Mouse (Mus musculus) heart, embryonic 15.5 days (tissue): ENCODE measurements around the gene Galk1. TPM values are rescaled to one million over a fixed set of nuclear protein-coding genes. Genes with fewer than 3 reads are reported as not detected.

Experiments
- ATAC-seq: fragments of 200-750 bp; cut with Nextera tagmentation; replicated peaks from 2 replicates; pipeline ENCODE4 v1.8.0; 2017; ENCODE audit warnings: low read depth, moderate TSS enrichment; ENCODE audit not compliant: insufficient number of reproducible peaks, insufficient read depth, low FRiP score
- H3K27ac ChIP-seq: fragments of 300-500 bp; sonication (generic); 2 replicates; pipeline ENCODE4 v1.5.1; 2015; ENCODE audit warnings: mild to moderate bottlenecking, inconsistent platforms
- H3K27me3 ChIP-seq: fragments of 300-500 bp; sonication (generic); 2 replicates; pipeline ENCODE4 v1.6.1; 2015; ENCODE audit warnings: inconsistent platforms
- H3K36me3 ChIP-seq: fragments of 300-500 bp; sonication (generic); 2 replicates; pipeline ENCODE4 v1.6.1; 2015; ENCODE audit warnings: mild to moderate bottlenecking, inconsistent platforms
- H3K4me1 ChIP-seq: fragments of 300-500 bp; sonication (generic); replicated peaks from 2 replicates; pipeline ENCODE4 v1.6.1; 2015; ENCODE audit warnings: inconsistent platforms
- H3K4me2 ChIP-seq: fragments of 300-500 bp; sonication (generic); 2 replicates; pipeline ENCODE4 v1.6.1; 2015; ENCODE audit warnings: inconsistent platforms, mild to moderate bottlenecking, moderate library complexity
- H3K4me3 ChIP-seq: fragments of 300-500 bp; sonication (generic); 2 replicates; pipeline ENCODE4 v1.5.1; 2015; ENCODE audit warnings: mild to moderate bottlenecking, inconsistent platforms
- H3K9ac ChIP-seq: fragments of 300-500 bp; sonication (generic); 2 replicates; pipeline ENCODE4 v1.6.1; 2015; ENCODE audit warnings: mild to moderate bottlenecking, inconsistent platforms
- H3K9me3 ChIP-seq: fragments of 300-500 bp; sonication (generic); replicated peaks from 2 replicates; pipeline ENCODE4 v1.6.1; 2016; ENCODE audit warnings: inconsistent platforms
- WGBS: fragments of 180-500 bp; shearing (Covaris S2); methylation state at CpG from one replicate; pipeline ENCODE4 v1.1.7; 2015; ENCODE audit warnings: mixed read lengths; 5-methylcytosine and 5-hydroxymethylcytosine counted together
- polyA plus RNA-seq: library from polyadenylated mRNA; unstranded; fragments of >200 nt; fragmentation: Nextera tagmentation; extraction: Ambion mirVana; gene quantifications from 2 replicates; pipeline ENCODE4 v1.2.1, GENCODE M21; 2015

The Galk1 gene
- polyA plus RNA-seq, 1 experiment from 2014 or later = 120 TPM

- Histone ChIP-seq H3K27ac (no peak overlapping the region), H3K9me3 (no peaks in the 10 kb centered on the region), H3K9ac (no peak overlapping the region), H3K36me3 (peaks cover 84% of the 10 kb centered on the region), H3K4me1 (peaks cover 4% of the 10 kb centered on the region; the same call in 1 of the 2 replicates), H3K4me2 (no peak overlapping the region), H3K4me3 (no peak overlapping the region), H3K27me3 (no peaks in the 10 kb centered on the region)
- ATAC-seq = no peak
- WGBS = 68% methylated on average over 2 of the region's 2 CpGs
These were observed 37.1 kb upstream of the Galk1 start for GRCm38 (mm10) chr11:116049610-116050009.

GRCm38 (mm10) chr11:116045173-116045572 lies 32.7 kb upstream of the Galk1 start:
- no peak overlapping the region for H3K4me3 ChIP-seq
- H3K27me3 ChIP-seq = no peaks in the 10 kb centered on the region
- H3K4me2 ChIP-seq = no peak overlapping the region
- H3K9ac ChIP-seq = no peak overlapping the region
- ATAC-seq = no peak
- 93% methylated on average over 6 of the region's 6 CpGs for WGBS
- H3K27ac ChIP-seq = no peak overlapping the region
- 0 out of 2 replicates have a peak, but pooled peaks cover 3% of the 10 kb centered on the region for H3K4me1 ChIP-seq
- H3K36me3 ChIP-seq = peaks cover 60% of the 10 kb centered on the region
- H3K9me3 ChIP-seq = no peaks in the 10 kb centered on the region

DNA sequence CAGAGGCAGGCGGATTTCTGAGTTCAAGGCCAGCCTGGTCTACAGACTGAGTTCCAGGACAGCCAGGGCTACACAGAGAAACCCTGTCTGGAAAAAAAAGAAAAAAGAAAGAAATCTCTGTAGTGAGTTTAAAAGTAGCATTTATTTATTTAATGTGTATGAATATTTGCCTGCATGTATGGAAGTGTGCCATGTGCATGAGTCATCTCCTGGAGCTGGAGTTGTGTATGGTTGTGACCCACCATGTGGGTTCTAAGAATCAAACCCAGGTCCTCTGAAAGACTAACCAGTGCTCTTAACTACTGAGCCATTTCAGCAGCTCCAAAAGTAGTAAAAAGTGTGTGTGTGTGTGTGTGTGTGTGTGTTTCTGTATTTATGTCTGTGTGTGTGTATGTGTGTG lies 30.8 kb upstream of the Galk1 start:
- 0 out of 2 replicates have a peak, but pooled peaks cover 3% of the 10 kb centered on the region for H3K4me1 ChIP-seq
- H3K36me3 ChIP-seq = peaks cover 49% of the 10 kb centered on the region
- ATAC-seq = no peak
- H3K9ac ChIP-seq = no peak overlapping the region
- H3K4me2 ChIP-seq = no peak overlapping the region
- no peaks in the 10 kb centered on the region for H3K9me3 ChIP-seq
- H3K27me3 ChIP-seq = no peaks in the 10 kb centered on the region
- H3K27ac ChIP-seq = no peak overlapping the region
- 93% methylated on average over 1 of the region's 1 CpGs for WGBS
- no peak overlapping the region for H3K4me3 ChIP-seq

- H3K4me2 ChIP-seq = no peak overlapping the region
- WGBS = 83% methylated on average over 5 of the region's 5 CpGs
- no peaks in the 10 kb centered on the region for H3K9me3 ChIP-seq
- ATAC-seq = no peak
- H3K27me3 ChIP-seq = no peaks in the 10 kb centered on the region
- H3K9ac ChIP-seq = no peak overlapping the region
- peaks cover 42% of the 10 kb centered on the region for H3K36me3 ChIP-seq
- H3K27ac ChIP-seq = no peak overlapping the region
- H3K4me1 ChIP-seq = 0 out of 2 replicates have a peak, but pooled peaks cover 3% of the 10 kb centered on the region
- H3K4me3 ChIP-seq = no peak overlapping the region
These were observed 30.0 kb upstream of the Galk1 start for GRCm38 (mm10) chr11:116042372-116043138.

- Histone ChIP-seq H3K4me3 (no peak overlapping the region), H3K36me3 (peaks cover 36% of the 10 kb centered on the region), H3K4me1 (0 out of 2 replicates have a peak, but pooled peaks cover 3% of the 10 kb centered on the region), H3K9ac (no peak overlapping the region), H3K27me3 (no peaks in the 10 kb centered on the region), H3K4me2 (no peak overlapping the region), H3K9me3 (no peaks in the 10 kb centered on the region), H3K27ac (no peak overlapping the region)
- ATAC-seq = no peak
- 99% methylated on average over 2 of the region's 2 CpGs for WGBS
These were observed 29.3 kb upstream of the Galk1 start for GRCm38 (mm10) chr11:116041833-116042232.

DNA sequence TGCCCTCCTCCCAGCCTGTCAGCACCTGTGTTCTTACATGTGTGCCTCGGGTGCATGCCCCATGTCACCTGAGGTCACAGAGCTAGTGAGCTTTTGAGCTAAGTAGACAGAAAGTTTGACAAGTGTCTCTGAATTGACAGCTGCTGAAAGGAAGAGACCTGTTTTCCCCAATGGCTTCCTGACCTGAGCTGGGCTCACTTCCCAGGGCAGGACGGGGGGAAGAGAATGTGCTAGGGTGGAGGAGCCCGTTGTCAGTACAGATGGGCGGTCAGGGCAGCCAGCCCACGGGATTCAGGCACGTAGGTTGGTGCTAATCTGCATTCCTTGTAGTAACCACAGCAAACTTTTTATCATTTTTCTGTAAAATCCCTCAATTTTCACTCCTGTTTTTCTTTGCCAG lies 28.1 kb upstream of the Galk1 start:
- Histone ChIP-seq H3K4me3 (no peak overlapping the region), H3K27ac (0 out of 2 replicates have a peak overlapping the region, but pooled peaks have one; percentile 11), H3K9ac (no peak overlapping the region), H3K9me3 (no peaks in the 10 kb centered on the region), H3K4me2 (no peak overlapping the region), H3K4me1 (0 out of 2 replicates have a peak, but pooled peaks cover 3% of the 10 kb centered on the region), H3K27me3 (no peaks in the 10 kb centered on the region), H3K36me3 (peaks cover 29% of the 10 kb centered on the region)
- no peak for ATAC-seq
- 50% methylated on average over 6 of the region's 6 CpGs for WGBS

DNA sequence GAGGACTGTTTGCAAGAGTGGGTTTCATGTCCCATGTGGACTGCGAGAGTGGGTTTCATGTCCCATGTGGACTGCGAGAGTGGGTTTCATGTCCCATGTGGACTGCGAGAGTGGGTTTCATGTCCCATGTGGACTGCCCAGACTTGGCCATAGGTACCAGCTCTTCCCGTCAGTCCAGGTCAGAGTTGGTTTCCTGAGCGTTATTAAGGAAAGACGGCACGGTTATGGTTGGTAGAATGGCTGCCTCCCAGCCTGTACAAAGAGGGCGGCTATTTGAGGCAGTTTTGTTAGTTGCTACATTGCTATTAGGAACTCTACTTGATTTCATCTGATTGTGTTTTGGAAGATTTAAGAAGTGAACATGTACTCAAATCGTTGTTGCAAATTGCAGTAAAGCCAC lies 25.3 kb upstream of the Galk1 start:
- H3K4me3 ChIP-seq = no peak overlapping the region
- H3K36me3 ChIP-seq = peaks cover 37% of the 10 kb centered on the region
- no peak overlapping the region for H3K27ac ChIP-seq
- H3K27me3 ChIP-seq = no peaks in the 10 kb centered on the region
- H3K4me1 ChIP-seq = peaks cover 9% of the 10 kb centered on the region; the same call in 1 of the 2 replicates
- no peak overlapping the region for H3K4me2 ChIP-seq
- H3K9ac ChIP-seq = no peak overlapping the region
- no peaks in the 10 kb centered on the region for H3K9me3 ChIP-seq
- ATAC-seq = no peak
- 92% methylated on average over 9 of the region's 9 CpGs for whole genome bisulfite sequencing

DNA sequence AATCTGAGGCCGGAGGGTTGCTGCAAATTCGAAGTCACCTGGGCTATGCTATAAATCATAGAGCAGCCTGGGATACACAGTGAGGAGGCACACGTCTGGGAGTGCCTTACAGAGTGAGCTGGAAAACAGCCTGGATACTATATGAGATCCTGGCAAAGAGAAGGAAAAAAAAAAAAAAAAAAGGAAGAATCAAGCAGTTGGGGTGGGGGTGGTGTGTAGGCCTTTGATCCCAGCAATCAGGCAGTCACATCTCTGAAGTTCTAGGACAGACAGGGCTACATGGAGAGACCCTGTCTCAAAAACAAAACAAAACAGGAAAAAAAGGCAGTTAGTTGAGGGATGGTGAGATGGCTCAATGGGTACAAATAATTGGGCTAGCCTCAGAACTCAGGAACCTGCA lies 24.2 kb upstream of the Galk1 start:
- Histone ChIP-seq H3K4me3 (no peak overlapping the region), H3K4me2 (no peak overlapping the region), H3K27me3 (no peaks in the 10 kb centered on the region), H3K27ac (no peak overlapping the region), H3K9me3 (no peaks in the 10 kb centered on the region), H3K9ac (no peak overlapping the region), H3K36me3 (peaks cover 27% of the 10 kb centered on the region), H3K4me1 (peaks cover 19% of the 10 kb centered on the region)
- WGBS = 92% methylated on average over 3 of the region's 3 CpGs
- no peak for ATAC-seq

GRCm38 (mm10) chr11:116034584-116034983 lies 22.1 kb upstream of the Galk1 start:
- Histone ChIP-seq H3K9ac (no peak overlapping the region), H3K4me3 (no peak overlapping the region), H3K36me3 (0 out of 2 replicates have a peak, but pooled peaks cover 17% of the 10 kb centered on the region), H3K9me3 (no peaks in the 10 kb centered on the region), H3K27me3 (no peaks in the 10 kb centered on the region), H3K4me2 (no peak overlapping the region), H3K4me1 (peaks cover 22% of the 10 kb centered on the region), H3K27ac (no peak overlapping the region)
- ATAC-seq = no peak
- WGBS = 90% methylated on average over 6 of the region's 6 CpGs

GRCm38 (mm10) chr11:116030898-116031845 lies 18.7 kb upstream of the Galk1 start:
- Histone ChIP-seq H3K4me3 (peak overlapping the region; percentile 89), H3K27me3 (no peaks in the 10 kb centered on the region), H3K4me1 (peaks cover 24% of the 10 kb centered on the region), H3K36me3 (0 out of 2 replicates have a peak, but pooled peaks cover 12% of the 10 kb centered on the region), H3K4me2 (peak overlapping the region; percentile 82), H3K9ac (peak overlapping the region; percentile 95), H3K27ac (peak overlapping the region; percentile 100), H3K9me3 (no peaks in the 10 kb centered on the region)
- ATAC-seq = no peak; the same call in 1 of the 2 replicates
- 24% methylated on average over 14 of the region's 14 CpGs for WGBS
